Mouse (Mus musculus): Measurements from ENCODE around the gene Pycr2. TPM values are rescaled to one million over a fixed set of nuclear protein-coding genes. Genes with fewer than 3 reads are reported as not detected.
A peak's percentile ranks its signal among the peaks of the same experiment; 100 is the strongest.

The Pycr2 gene
- 96.9 and 105 TPM in 2 replicates for polyA plus RNA-seq (2015; fragmentation: Nextera tagmentation; extraction: Ambion mirVana)

- H3K36me3 ChIP-seq: peaks cover 24% of the 10 kb centered on the region
- under 1% methylated on average over 52 of the region's 52 CpGs for WGBS
- H3K27me3 ChIP-seq: no peaks in the 10 kb centered on the region
- peaks cover 15% of the 10 kb centered on the region for H3K4me1 ChIP-seq
- peak within 1 kb of the TSS; percentile 95 for H3K9ac ChIP-seq
- peak within 1 kb of the TSS; percentile 83 for H3K4me3 ChIP-seq (replicated peaks)
- peak; percentile 97 for ATAC-seq (ENCODE audit: insufficient number of reproducible peaks, low FRiP score, low TSS enrichment, low read depth)
- peak within 1 kb of the TSS; percentile 91 for H3K27ac ChIP-seq (replicated peaks)
- H3K4me2 ChIP-seq (replicated peaks): peak within 1 kb of the TSS; percentile 77
- H3K9me3 ChIP-seq (replicated peaks): no peaks in the 10 kb centered on the region
Measured at GRCm38 (mm10) chr1:180904039-180904814, at the start of gene Pycr2. Gene Pycr2, plus strand, starts transcription at chr1:180904293.

GRCm38 (mm10) chr1:180858763-180859162, 45.3 kb upstream of the Pycr2 start:
- Histone ChIP-seq H3K4me1 (no peaks in the 10 kb centered on the region), H3K27ac (replicated peaks) (no peak overlapping the region), H3K9me3 (replicated peaks) (no peaks in the 10 kb centered on the region), H3K4me2 (replicated peaks) (no peak overlapping the region), H3K4me3 (replicated peaks) (no peak overlapping the region), H3K36me3 (peaks cover 86% of the 10 kb centered on the region), H3K9ac (no peak overlapping the region), H3K27me3 (no peaks in the 10 kb centered on the region)
- ATAC-seq (ENCODE audit: insufficient number of reproducible peaks, low FRiP score, low TSS enrichment, low read depth): no peak

GRCm38 (mm10) chr1:180860030-180860429, 44.1 kb upstream of the Pycr2 start:
- Histone ChIP-seq H3K9me3 (replicated peaks) (no peaks in the 10 kb centered on the region), H3K27me3 (no peaks in the 10 kb centered on the region), H3K27ac (replicated peaks) (no peak overlapping the region), H3K9ac (no peak overlapping the region), H3K4me2 (replicated peaks) (no peak overlapping the region), H3K36me3 (peaks cover 93% of the 10 kb centered on the region), H3K4me3 (replicated peaks) (no peak overlapping the region), H3K4me1 (no peaks in the 10 kb centered on the region)
- 90% methylated on average over 6 of the region's 6 CpGs for WGBS
- ATAC-seq (ENCODE audit: insufficient number of reproducible peaks, low FRiP score, low TSS enrichment, low read depth): no peak

GRCm38 (mm10) chr1:180863606-180864005, 40.5 kb upstream of the Pycr2 start:
- Histone ChIP-seq H3K9ac (no peak overlapping the region), H3K27me3 (no peaks in the 10 kb centered on the region), H3K36me3 (peaks cover 85% of the 10 kb centered on the region), H3K4me3 (replicated peaks) (no peak overlapping the region), H3K27ac (replicated peaks) (no peak overlapping the region), H3K4me2 (replicated peaks) (no peak overlapping the region), H3K4me1 (no peaks in the 10 kb centered on the region), H3K9me3 (replicated peaks) (no peaks in the 10 kb centered on the region)
- no peak for ATAC-seq (ENCODE audit: insufficient number of reproducible peaks, low FRiP score, low TSS enrichment, low read depth)
- 10% methylated on average over 1 of the region's 1 CpGs for WGBS

- Histone ChIP-seq H3K4me1 (no peaks in the 10 kb centered on the region), H3K9ac (no peak overlapping the region), H3K27me3 (no peaks in the 10 kb centered on the region), H3K9me3 (replicated peaks) (no peaks in the 10 kb centered on the region), H3K27ac (replicated peaks) (no peak overlapping the region), H3K4me2 (replicated peaks) (no peak overlapping the region), H3K4me3 (replicated peaks) (no peak overlapping the region), H3K36me3 (peaks cover 64% of the 10 kb centered on the region)
- ATAC-seq (ENCODE audit: insufficient number of reproducible peaks, low FRiP score, low TSS enrichment, low read depth): no peak
- 93% methylated on average over 7 of the region's 7 CpGs for WGBS
Measured at GRCm38 (mm10) chr1:180866001-180866400, 38.1 kb upstream of the Pycr2 start.

- Histone ChIP-seq H3K27me3 (no peaks in the 10 kb centered on the region), H3K9me3 (replicated peaks) (no peaks in the 10 kb centered on the region), H3K4me1 (no peaks in the 10 kb centered on the region), H3K4me2 (replicated peaks) (no peak overlapping the region), H3K27ac (replicated peaks) (no peak overlapping the region), H3K4me3 (replicated peaks) (no peak overlapping the region), H3K9ac (no peak overlapping the region), H3K36me3 (peaks cover 27% of the 10 kb centered on the region)
- no peak for ATAC-seq (ENCODE audit: insufficient number of reproducible peaks, low FRiP score, low TSS enrichment, low read depth)
- WGBS: 62% methylated on average over 13 of the region's 13 CpGs
Measured at GRCm38 (mm10) chr1:180870122-180870650, 33.9 kb upstream of the Pycr2 start.

GRCm38 (mm10) chr1:180873861-180874484, 30.1 kb upstream of the Pycr2 start:
- no peak overlapping the region for H3K27ac ChIP-seq (replicated peaks)
- H3K9me3 ChIP-seq (replicated peaks): no peaks in the 10 kb centered on the region
- H3K36me3 ChIP-seq: no peaks in the 10 kb centered on the region
- H3K4me2 ChIP-seq (replicated peaks): no peak overlapping the region
- H3K4me3 ChIP-seq (replicated peaks): no peak overlapping the region
- 15% methylated on average over 9 of the region's 9 CpGs for WGBS
- no peaks in the 10 kb centered on the region for H3K27me3 ChIP-seq
- no peak overlapping the region for H3K9ac ChIP-seq
- no peaks in the 10 kb centered on the region for H3K4me1 ChIP-seq
- ATAC-seq (ENCODE audit: insufficient number of reproducible peaks, low FRiP score, low TSS enrichment, low read depth): peak; percentile 53; the same call in 1 of the 2 replicates

- H3K9me3 ChIP-seq (replicated peaks): no peaks in the 10 kb centered on the region
- no peaks in the 10 kb centered on the region for H3K4me1 ChIP-seq
- H3K4me3 ChIP-seq (replicated peaks): no peak overlapping the region
- H3K27ac ChIP-seq (replicated peaks): no peak overlapping the region
- no peaks in the 10 kb centered on the region for H3K36me3 ChIP-seq
- no peak overlapping the region for H3K9ac ChIP-seq
- no peak for ATAC-seq (ENCODE audit: insufficient number of reproducible peaks, low FRiP score, low TSS enrichment, low read depth)
- 71% methylated on average over 2 of the region's 2 CpGs for WGBS
- H3K4me2 ChIP-seq (replicated peaks): no peak overlapping the region
- H3K27me3 ChIP-seq: no peaks in the 10 kb centered on the region
Measured at GRCm38 (mm10) chr1:180874615-180875014, 29.5 kb upstream of the Pycr2 start.

GRCm38 (mm10) chr1:180875126-180875525, 29.0 kb upstream of the Pycr2 start:
- no peak overlapping the region for H3K4me3 ChIP-seq (replicated peaks)
- ATAC-seq (ENCODE audit: insufficient number of reproducible peaks, low FRiP score, low TSS enrichment, low read depth): no peak
- H3K4me2 ChIP-seq (replicated peaks): no peak overlapping the region
- H3K27ac ChIP-seq (replicated peaks): no peak overlapping the region
- WGBS: 82% methylated on average over 9 of the region's 9 CpGs
- no peaks in the 10 kb centered on the region for H3K27me3 ChIP-seq
- no peak overlapping the region for H3K9ac ChIP-seq
- no peaks in the 10 kb centered on the region for H3K36me3 ChIP-seq
- H3K9me3 ChIP-seq (replicated peaks): no peaks in the 10 kb centered on the region
- no peaks in the 10 kb centered on the region for H3K4me1 ChIP-seq

- Histone ChIP-seq H3K27me3 (no peaks in the 10 kb centered on the region), H3K27ac (replicated peaks) (no peak overlapping the region)
- ATAC-seq (ENCODE audit: insufficient number of reproducible peaks, low FRiP score, low TSS enrichment, low read depth): no peak
Measured at GRCm38 (mm10) chr1:180877466-180877865, 26.6 kb upstream of the Pycr2 start.

GRCm38 (mm10) chr1:180881768-180882167, 22.3 kb upstream of the Pycr2 start:
- Histone ChIP-seq H3K27me3 (no peaks in the 10 kb centered on the region), H3K4me3 (replicated peaks) (no peak overlapping the region), H3K9me3 (replicated peaks) (no peaks in the 10 kb centered on the region), H3K9ac (no peak overlapping the region), H3K4me2 (replicated peaks) (no peak overlapping the region), H3K27ac (replicated peaks) (no peak overlapping the region), H3K4me1 (no peaks in the 10 kb centered on the region), H3K36me3 (no peaks in the 10 kb centered on the region)
- no peak for ATAC-seq (ENCODE audit: insufficient number of reproducible peaks, low FRiP score, low TSS enrichment, low read depth)
- WGBS: 77% methylated on average over 3 of the region's 3 CpGs

More at GRCm38 (mm10) chr1:180877466-180877865, 26.6 kb upstream of the Pycr2 start:
- Histone ChIP-seq H3K4me1 (no peaks in the 10 kb centered on the region), H3K4me2 (replicated peaks) (no peak overlapping the region), H3K9me3 (replicated peaks) (no peaks in the 10 kb centered on the region), H3K4me3 (replicated peaks) (no peak overlapping the region), H3K9ac (no peak overlapping the region), H3K36me3 (no peaks in the 10 kb centered on the region)
- 76% methylated on average over 4 of the region's 4 CpGs for WGBS
